Mouse (Mus musculus) liver, embryonic 16.5 days (tissue): ENCODE data around the gene Tceal5. TPM values are rescaled to one million over a fixed set of nuclear protein-coding genes. Genes with fewer than 3 reads are reported as not detected.
"Not testable (repeated sequence)": the region's sequence is repeated elsewhere in the genome, so short reads cannot be mapped to it uniquely, and the experiment has no call there.

Experiments used
- ATAC-seq: fragments of 200-750 bp; cut with Nextera tagmentation; 2 replicates; pipeline ENCODE4 v1.8.0; 2017; ENCODE audit warnings: low read depth, mild to moderate bottlenecking, moderate number of reproducible peaks, moderate library complexity
- H3K27ac ChIP-seq: fragments of 300-500 bp; sonication (generic); 2 replicates; pipeline ENCODE4 v1.5.1; 2014; ENCODE audit warnings: mild to moderate bottlenecking, low read length
- H3K27me3 ChIP-seq: fragments of 300-500 bp; sonication (generic); 2 replicates; pipeline ENCODE4 v1.6.1; 2014; ENCODE audit warnings: low read depth, low read length, mixed read lengths; ENCODE audit not compliant: control insufficient read depth, insufficient read depth
- H3K36me3 ChIP-seq: fragments of 300-500 bp; sonication (generic); 2 replicates; pipeline ENCODE4 v1.6.1; 2014; ENCODE audit warnings: mild to moderate bottlenecking; ENCODE audit not compliant: control insufficient read depth, insufficient read depth
- H3K4me1 ChIP-seq: fragments of 300-500 bp; sonication (generic); 2 replicates; pipeline ENCODE4 v1.6.1; 2014; ENCODE audit warnings: low read depth, low read length, mixed read lengths; ENCODE audit not compliant: control insufficient read depth
- H3K4me2 ChIP-seq: fragments of 300-500 bp; sonication (generic); 2 replicates; pipeline ENCODE4 v1.6.1; 2014; ENCODE audit warnings: low read depth, low read length, mixed read lengths
- H3K4me3 ChIP-seq: fragments of 300-500 bp; sonication (generic); 2 replicates; pipeline ENCODE4 v1.5.1; 2014; ENCODE audit warnings: low read depth, mild to moderate bottlenecking, low read length
- H3K9ac ChIP-seq: fragments of 300-500 bp; sonication (generic); 2 replicates; pipeline ENCODE4 v1.6.1; 2014; ENCODE audit warnings: low read depth, low read length
- H3K9me3 ChIP-seq: fragments of 300-500 bp; sonication (generic); replicated peaks from 2 replicates; pipeline ENCODE4 v1.6.1; 2016; ENCODE audit warnings: low read length; ENCODE audit not compliant: control insufficient read depth
- WGBS: fragments of 180-500 bp; shearing (Covaris S2); extraction: QIAGEN DNeasy Blood & Tissue Kit; methylation state at CpG from one replicate; pipeline ENCODE4 v1.1.7; 2014; ENCODE audit not compliant: insufficient replicate concordance; 5-methylcytosine and 5-hydroxymethylcytosine counted together
- polyA plus RNA-seq: library from polyadenylated mRNA; unstranded; fragments of >200 nt; fragmentation: Nextera tagmentation; extraction: Ambion mirVana; gene quantifications from 2 replicates; pipeline ENCODE4 v1.2.1, GENCODE M21; 2015

Tceal5 gene
- polyA plus RNA-seq, 1 experiment from 2014 or later, result 11.0 TPM

- Histone ChIP-seq H3K27ac (no peak overlapping the region), H3K9ac (no peak overlapping the region), H3K4me3 (no peak overlapping the region), H3K9me3 (no peaks in the 10 kb centered on the region), H3K36me3 (no peaks in the 10 kb centered on the region), H3K4me1 (no peaks in the 10 kb centered on the region), H3K27me3 (no peaks in the 10 kb centered on the region), H3K4me2 (no peak overlapping the region)
- no peak for ATAC-seq
- 70% methylated on average over 5 of the region's 5 CpGs for WGBS
These were observed 24.1 kb upstream of the Tceal5 start for GRCm38 (mm10) chrX:136227768-136228167.

GRCm38 (mm10) chrX:136223714-136224113 lies 20.0 kb upstream of the Tceal5 start:
- no peak for ATAC-seq

DNA sequence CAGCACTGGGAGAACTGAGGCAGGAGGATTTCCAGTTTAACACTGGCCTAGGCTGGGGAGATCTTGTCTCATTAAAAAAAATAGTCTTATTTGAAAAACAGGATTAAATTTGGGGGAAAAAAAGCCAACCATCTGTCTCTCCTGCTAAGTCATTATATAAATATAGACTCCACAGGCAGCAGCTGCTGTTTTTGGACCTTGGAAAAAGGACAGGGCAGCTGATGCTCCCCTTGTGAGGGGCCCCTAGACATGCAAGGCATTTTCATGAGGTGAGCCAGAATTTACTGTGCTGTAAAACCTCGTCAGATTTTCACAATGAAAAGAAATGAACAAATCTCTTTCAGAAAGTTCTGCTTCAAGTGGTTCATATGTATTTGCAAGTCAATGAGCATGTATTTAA lies 12.6 kb upstream of the Tceal5 start:
- no peaks in the 10 kb centered on the region for H3K36me3 ChIP-seq
- 33% methylated on average over 1 of the region's 1 CpGs for WGBS
- H3K27ac ChIP-seq, result no peak overlapping the region
- no peaks in the 10 kb centered on the region; the same call in none of the 2 replicates for H3K27me3 ChIP-seq
- no peaks in the 10 kb centered on the region for H3K9me3 ChIP-seq
- H3K4me1 ChIP-seq, result no peaks in the 10 kb centered on the region
- H3K9ac ChIP-seq, result no peak overlapping the region
- no peak for ATAC-seq
- no peak overlapping the region for H3K4me2 ChIP-seq
- H3K4me3 ChIP-seq, result no peak overlapping the region

More at GRCm38 (mm10) chrX:136223714-136224113, 20.0 kb upstream of the Tceal5 start:
- Histone ChIP-seq H3K4me3 (no peak overlapping the region), H3K9ac (no peak overlapping the region), H3K9me3 (no peaks in the 10 kb centered on the region), H3K4me2 (no peak overlapping the region), H3K27me3 (no peaks in the 10 kb centered on the region), H3K4me1 (no peaks in the 10 kb centered on the region), H3K27ac (no peak overlapping the region), H3K36me3 (no peaks in the 10 kb centered on the region)
- 58% methylated on average over 6 of the region's 6 CpGs for WGBS

- WGBS, result 27% methylated on average over 26 of the region's 67 CpGs
- H3K36me3 ChIP-seq, H3K27me3 ChIP-seq, H3K27ac ChIP-seq, H3K9me3 ChIP-seq, H3K4me2 ChIP-seq, H3K4me1 ChIP-seq, H3K9ac ChIP-seq: not testable (repeated sequence)
- H3K4me3 ChIP-seq, result peak within 1 kb of the TSS; percentile 25
- peak; percentile 91 for ATAC-seq
These were observed 11.3 kb upstream of the Tceal5 start, which contains the start of the genes Tceal7 and Bex1 for GRCm38 (mm10) chrX:136214729-136215677. Gene Tceal7, plus strand, starts transcription at chrX:136214779. Gene Bex1, minus strand, starts transcription at chrX:136215513.

- WGBS, result 36% methylated on average over 2 of the region's 2 CpGs
- Histone ChIP-seq H3K9ac (no peak overlapping the region), H3K36me3 (no peaks in the 10 kb centered on the region), H3K27ac (no peak overlapping the region), H3K4me2 (no peak overlapping the region), H3K9me3 (no peaks in the 10 kb centered on the region), H3K4me1 (no peaks in the 10 kb centered on the region), H3K27me3 (no peaks in the 10 kb centered on the region; the same call in none of the 2 replicates), H3K4me3 (no peak overlapping the region)
- no peak for ATAC-seq
These were observed 9.7 kb upstream of the Tceal5 start for GRCm38 (mm10) chrX:136213396-136213795.

DNA sequence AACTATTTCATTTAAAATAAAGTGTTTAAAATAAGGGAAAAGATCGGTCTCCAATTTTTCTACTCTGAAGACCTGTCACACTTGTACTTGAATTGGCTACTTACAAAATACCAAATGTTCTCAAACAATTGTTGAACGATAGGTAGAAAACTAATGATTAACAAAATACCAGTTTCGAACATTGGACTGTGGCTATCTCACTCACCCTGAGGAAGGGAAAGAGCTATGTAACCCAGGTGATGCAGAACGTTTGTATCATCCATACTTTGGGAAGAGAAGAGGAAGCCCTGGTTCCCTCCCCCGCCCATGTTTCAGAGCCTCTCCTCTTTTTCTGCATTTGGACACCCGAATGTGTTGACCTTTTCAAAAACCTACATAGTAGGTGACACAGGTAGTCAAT lies 730 bp upstream of the Tceal5 start:
- WGBS, result 58% methylated on average over 6 of the region's 6 CpGs

GRCm38 (mm10) chrX:136203257-136203656 lies 419 bp downstream of the Tceal5 start:
- peak overlapping the region; percentile 42 for H3K4me3 ChIP-seq
- 21% methylated on average over 6 of the region's 7 CpGs for WGBS
- no peaks in the 10 kb centered on the region for H3K9me3 ChIP-seq
- H3K9ac ChIP-seq, result peak overlapping the region; percentile 31; the same call in 1 of the 2 replicates
- ATAC-seq, result no peak
- peak overlapping the region; percentile 26; the same call in 1 of the 2 replicates for H3K27ac ChIP-seq
- no peaks in the 10 kb centered on the region for H3K36me3 ChIP-seq
- H3K4me1 ChIP-seq, result no peaks in the 10 kb centered on the region
- no peak overlapping the region for H3K4me2 ChIP-seq
- H3K27me3 ChIP-seq, result no peaks in the 10 kb centered on the region; the same call in 1 of the 2 replicates

More for the DNA sequence above, 730 bp upstream of the Tceal5 start:
- Histone ChIP-seq H3K27ac (no peak overlapping the region), H3K36me3 (no peaks in the 10 kb centered on the region), H3K27me3 (no peaks in the 10 kb centered on the region; the same call in 1 of the 2 replicates), H3K4me1 (no peaks in the 10 kb centered on the region), H3K9ac (no peak overlapping the region), H3K9me3 (no peaks in the 10 kb centered on the region), H3K4me2 (no peak overlapping the region), H3K4me3 (no peak overlapping the region)
- peak; percentile 56 for ATAC-seq

GRCm38 (mm10) chrX:136196873-136197272 lies 6.8 kb downstream of the Tceal5 start:
- Histone ChIP-seq H3K4me3 (no peak overlapping the region), H3K27ac (no peak overlapping the region)
- ATAC-seq, result no peak

More at GRCm38 (mm10) chrX:136196873-136197272, 6.8 kb downstream of the Tceal5 start:
- 31% methylated on average over 1 of the region's 1 CpGs for WGBS
- Histone ChIP-seq H3K9ac (no peak overlapping the region), H3K36me3 (no peaks in the 10 kb centered on the region), H3K4me1 (no peaks in the 10 kb centered on the region), H3K9me3 (no peaks in the 10 kb centered on the region), H3K27me3 (no peaks in the 10 kb centered on the region; the same call in 1 of the 2 replicates), H3K4me2 (no peak overlapping the region)
